Mouse (Mus musculus) embryonic facial prominence, embryonic 13.5 days (tissue): ENCODE data around the gene Camsap1. TPM values are rescaled to one million over a fixed set of nuclear protein-coding genes. Genes with fewer than 3 reads are reported as not detected.
A peak's percentile ranks its signal among the peaks of the same experiment; 100 is the strongest.

ENCODE experiments used
- ATAC-seq: fragments of 200-750 bp; cut with Nextera tagmentation; 2 replicates; pipeline ENCODE4 v1.8.0; 2017; ENCODE audit warnings: low read depth; ENCODE audit not compliant: insufficient number of reproducible peaks, insufficient read depth, low FRiP score, low TSS enrichment
- H3K27ac ChIP-seq: fragments of 300-500 bp; sonication (generic); 2 replicates; pipeline ENCODE4 v1.5.1; 2015; ENCODE audit warnings: moderate library complexity, mild to moderate bottlenecking, inconsistent platforms
- H3K27me3 ChIP-seq: fragments of 300-500 bp; sonication (generic); 2 replicates; pipeline ENCODE4 v1.6.1; 2015; ENCODE audit warnings: mild to moderate bottlenecking, inconsistent platforms
- H3K36me3 ChIP-seq: fragments of 300-500 bp; sonication (generic); 2 replicates; pipeline ENCODE4 v1.6.1; 2015; ENCODE audit warnings: mild to moderate bottlenecking, inconsistent platforms
- H3K4me1 ChIP-seq: fragments of 300-500 bp; sonication (generic); 2 replicates; pipeline ENCODE4 v1.6.1; 2015; ENCODE audit warnings: inconsistent platforms
- H3K4me2 ChIP-seq: fragments of 300-500 bp; sonication (generic); 2 replicates; pipeline ENCODE4 v1.6.1; 2015; ENCODE audit warnings: moderate library complexity, mild to moderate bottlenecking, inconsistent platforms
- H3K4me3 ChIP-seq: fragments of 300-500 bp; sonication (generic); 2 replicates; pipeline ENCODE4 v1.5.1; 2015; ENCODE audit warnings: mild to moderate bottlenecking, inconsistent platforms
- H3K9ac ChIP-seq: fragments of 300-500 bp; sonication (generic); 2 replicates; pipeline ENCODE4 v1.6.1; 2015; ENCODE audit warnings: mild to moderate bottlenecking, inconsistent platforms
- H3K9me3 ChIP-seq: fragments of 300-500 bp; sonication (generic); 2 replicates; pipeline ENCODE4 v1.6.1; 2016; ENCODE audit warnings: inconsistent platforms
- WGBS: fragments of 180-500 bp; shearing (Covaris S2); methylation state at CpG from one replicate; pipeline ENCODE4 v1.1.7; 2015; ENCODE audit warnings: mixed read lengths; 5-methylcytosine and 5-hydroxymethylcytosine counted together
- polyA plus RNA-seq: library from polyadenylated mRNA; unstranded; fragments of >200 nt; fragmentation: Nextera tagmentation; extraction: Ambion mirVana; gene quantifications from 2 replicates; pipeline ENCODE4 v1.2.1, GENCODE M21; 2015

Gene Camsap1
- polyA plus RNA-seq, 1 experiment from 2014 or later: 15.0 TPM

DNA sequence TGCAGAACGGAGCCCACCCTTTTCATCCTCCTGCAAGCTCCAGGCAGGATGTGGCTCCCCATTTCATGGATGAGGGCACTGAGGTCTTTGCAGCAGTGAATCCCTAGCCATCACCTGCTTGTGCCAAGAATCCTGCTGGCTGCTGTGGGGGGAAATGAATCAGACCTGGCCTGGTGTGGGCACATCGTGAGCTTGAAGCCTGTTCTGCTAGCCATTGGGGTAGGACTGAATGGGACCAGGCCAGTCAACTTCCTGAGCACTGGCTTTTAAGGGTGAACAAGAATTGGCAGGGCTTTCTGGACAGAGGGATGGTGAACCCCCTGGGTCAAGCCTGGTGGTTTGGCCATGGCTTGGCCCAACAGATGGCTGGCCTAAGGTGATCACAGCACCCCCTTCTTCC, 104.6 kb downstream of the Camsap1 start:
- peaks cover 48% of the 10 kb centered on the region for H3K27me3 ChIP-seq

DNA sequence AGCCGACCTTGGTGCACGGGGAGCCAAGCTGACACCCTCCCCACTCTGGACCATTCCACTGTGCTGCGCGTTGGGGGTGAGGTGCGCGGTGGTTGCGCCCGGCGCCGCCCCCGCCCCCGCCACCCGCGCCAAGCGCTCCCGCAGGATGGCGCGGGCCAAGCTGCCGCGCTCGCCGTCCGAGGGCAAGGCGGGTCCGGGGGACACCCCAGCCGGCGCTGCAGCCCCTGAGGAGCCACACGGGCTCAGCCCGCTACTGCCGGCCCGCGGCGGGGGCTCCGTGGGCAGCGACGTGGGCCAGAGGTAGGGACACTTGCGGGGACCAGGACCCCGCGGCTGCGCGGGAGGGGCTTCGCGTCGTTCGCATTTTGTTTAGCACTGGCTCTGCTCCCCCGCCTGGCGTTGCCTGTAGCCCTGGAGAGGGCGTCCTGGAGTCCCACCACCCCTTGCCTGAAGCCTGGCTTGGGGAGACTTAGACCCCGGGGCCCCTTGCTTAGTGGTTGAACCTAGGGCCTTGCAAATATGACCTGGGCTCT, 105.3 kb downstream of the Camsap1 start:
- peak overlapping the region; percentile 67; the same call in 1 of the 2 replicates for H3K9ac ChIP-seq
- H3K27ac ChIP-seq: no peak overlapping the region
- peak overlapping the region; percentile 77 for H3K4me2 ChIP-seq
- H3K4me3 ChIP-seq: peak overlapping the region; percentile 47
- peaks cover 48% of the 10 kb centered on the region for H3K27me3 ChIP-seq
- H3K4me1 ChIP-seq: peaks cover 6% of the 10 kb centered on the region
- H3K36me3 ChIP-seq: no peaks in the 10 kb centered on the region
- H3K9me3 ChIP-seq: peaks cover 3% of the 10 kb centered on the region; the same call in 1 of the 2 replicates
- 3% methylated on average over 46 of the region's 49 CpGs for WGBS
- ATAC-seq: no peak

More for the DNA sequence above, 104.6 kb downstream of the Camsap1 start:
- Histone ChIP-seq H3K4me2 (peak overlapping the region; percentile 77; the same call in 1 of the 2 replicates), H3K36me3 (no peaks in the 10 kb centered on the region), H3K9me3 (peaks cover 3% of the 10 kb centered on the region; the same call in 1 of the 2 replicates), H3K9ac (no peak overlapping the region), H3K27ac (no peak overlapping the region), H3K4me3 (no peak overlapping the region), H3K4me1 (peaks cover 6% of the 10 kb centered on the region)
- 73% methylated on average over 2 of the region's 2 CpGs for WGBS
- ATAC-seq: no peak

DNA sequence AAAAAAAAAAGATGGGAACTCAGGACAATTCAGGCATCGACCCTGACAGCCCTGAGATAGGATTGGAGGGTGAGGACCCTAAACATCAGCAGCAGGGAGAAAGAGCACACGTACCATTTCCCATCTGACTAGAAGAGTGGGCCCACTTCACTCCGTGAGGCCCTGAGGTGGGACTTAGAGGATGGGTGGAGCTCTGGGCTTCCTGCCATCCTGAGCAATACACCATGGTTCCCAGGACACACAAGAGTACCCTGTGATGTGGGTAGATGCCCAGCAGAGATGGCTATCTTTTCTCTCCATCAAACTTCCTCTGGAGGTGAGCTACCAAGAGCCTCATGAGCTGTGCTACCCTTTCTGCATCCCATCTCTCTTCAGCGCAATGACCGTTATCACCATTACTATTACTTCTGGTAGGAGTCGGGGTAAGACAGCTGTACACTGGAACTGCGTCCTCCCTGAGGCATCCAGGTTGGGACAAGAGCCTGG, 105.8 kb downstream of the Camsap1 start:
- Histone ChIP-seq H3K9ac (peak overlapping the region; percentile 67; the same call in 1 of the 2 replicates), H3K4me1 (peaks cover 6% of the 10 kb centered on the region), H3K36me3 (no peaks in the 10 kb centered on the region), H3K27me3 (peaks cover 48% of the 10 kb centered on the region), H3K9me3 (peaks cover 3% of the 10 kb centered on the region; the same call in 1 of the 2 replicates), H3K4me3 (peak overlapping the region; percentile 47), H3K27ac (no peak overlapping the region), H3K4me2 (peak overlapping the region; percentile 77)
- 21% methylated on average over 7 of the region's 7 CpGs for WGBS
- no peak for ATAC-seq

Other genes starting within 250 kb of the Camsap1 start
- gene Obp2b, start 246.3 kb downstream of the Camsap1 start, polyA plus RNA-seq: not detected in 2 replicates
- not detected in 2 replicates for gene Lcn3, start 217.7 kb downstream of the Camsap1 start, polyA plus RNA-seq
- gene Lcn11, start 206.3 kb downstream of the Camsap1 start, polyA plus RNA-seq: not detected in 2 replicates
- not detected in 2 replicates for gene Gm13539, start 201.0 kb downstream of the Camsap1 start, polyA plus RNA-seq
- not detected in 2 replicates for gene Glt6d1, start 167.4 kb downstream of the Camsap1 start, polyA plus RNA-seq
- gene Lcn9, start 160.1 kb downstream of the Camsap1 start, polyA plus RNA-seq: not detected in 2 replicates
- not detected in 2 replicates for gene Sohlh1, start 136.0 kb downstream of the Camsap1 start, polyA plus RNA-seq
- 0.34 and 0.37 TPM in 2 replicates for gene Kcnt1, start 119.5 kb downstream of the Camsap1 start, polyA plus RNA-seq
- gene Ubac1, start 38.5 kb upstream of the Camsap1 start, polyA plus RNA-seq: 89.7 and 93.6 TPM in 2 replicates
- gene Nacc2, start 139.9 kb upstream of the Camsap1 start, polyA plus RNA-seq: 4.4 and 6.7 TPM in 2 replicates
- gene Lhx3, start 225.0 kb upstream of the Camsap1 start, polyA plus RNA-seq: 0.12 and 0.15 TPM in 2 replicates